Mouse (Mus musculus) layer of hippocampus, adult 11-12 months (tissue): Measurements from ENCODE around the gene Gpr176.

Experiments used
- DNase-seq: peaks from one replicate; pipeline ENCODE4 v3.0.0; 2022; ENCODE audit warnings: low spot score

Gene Gpr176

GRCm38 (mm10) chr2:118235614-118236013 lies 137.6 kb downstream of the Gpr176 start:
- DNase-seq = no peak

- DNase-seq = no peak
Measured at GRCm38 (mm10) chr2:118230544-118230943, 142.7 kb downstream of the Gpr176 start.

GRCm38 (mm10) chr2:118228486-118229079 lies 144.6 kb downstream of the Gpr176 start:
- DNase-seq = no peak
